Mouse (Mus musculus) heart, postnatal 4 days (tissue): ENCODE results near the gene Myl10. TPM values are rescaled to one million over a fixed set of nuclear protein-coding genes. Genes with fewer than 3 reads are reported as not detected.
A peak's percentile ranks its signal among the peaks of the same experiment; 100 is the strongest.
"Not testable (repeated sequence)": the region's sequence is repeated elsewhere in the genome, so short reads cannot be mapped to it uniquely, and the experiment has no call there.

Experiments used
- DNase-seq: peaks from one replicate; pipeline ENCODE4 v3.0.0; 2021
- total RNA-seq, 2 experiments: library from RNA; stranded (reverse); gene quantifications; 2 replicates each; pipeline ENCODE4 v1.2.3; 2021

Gene Myl10
- not detected for total RNA-seq

DNA sequence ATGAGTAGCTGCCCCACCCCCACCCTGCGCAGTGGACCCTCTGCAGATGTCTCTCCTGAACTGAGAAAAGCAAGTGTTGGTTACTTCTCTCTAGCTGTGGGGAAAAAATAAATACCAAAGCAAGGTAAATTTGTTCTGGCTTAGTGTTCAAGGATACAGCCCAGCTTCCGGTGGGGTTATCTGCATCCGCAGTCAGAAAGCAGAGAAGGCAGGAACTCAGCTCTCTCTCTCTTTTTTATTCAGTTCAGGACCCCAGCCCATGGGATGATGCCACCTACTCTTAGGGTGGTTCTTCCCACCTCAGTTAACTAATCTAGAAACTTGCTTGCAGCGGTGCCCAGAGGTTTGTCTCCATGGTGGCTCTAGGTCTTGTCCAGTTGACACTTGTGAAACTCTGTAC lies at the start of gene Myl10:
Gene Myl10 (plus strand): TSS at position 363 of the 400 bp plus-strand sequence.
- DNase-seq, result no peak

DNA sequence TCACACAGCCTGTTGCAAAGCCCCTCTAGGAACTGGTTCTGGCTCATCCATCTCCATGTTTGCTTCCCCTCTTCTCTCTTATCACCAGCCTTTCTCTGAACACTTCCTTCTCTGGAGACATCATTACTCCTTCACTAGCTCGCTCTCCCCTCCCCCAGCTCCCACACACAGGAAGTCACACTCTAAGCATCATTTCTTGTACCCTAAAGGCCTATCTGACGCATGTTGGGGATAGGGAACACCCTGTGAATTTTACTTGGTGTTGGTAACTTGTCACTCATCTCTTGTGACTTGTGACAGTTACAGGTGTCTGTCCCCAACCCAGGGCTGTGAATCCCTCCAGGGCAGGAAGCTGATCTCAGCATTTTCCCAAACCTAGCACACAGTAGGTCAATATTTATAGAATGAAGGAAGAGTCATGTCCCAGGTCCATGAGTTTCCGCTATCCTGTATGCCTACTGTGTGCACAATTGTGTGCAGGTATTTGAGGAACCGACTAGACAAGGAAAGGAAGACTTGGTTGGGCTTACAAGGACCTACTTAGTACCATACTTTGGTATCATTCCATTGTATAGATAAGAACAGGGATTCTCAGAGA lies 46.1 kb upstream of the Myl10 start:
- no peak for DNase-seq

DNA sequence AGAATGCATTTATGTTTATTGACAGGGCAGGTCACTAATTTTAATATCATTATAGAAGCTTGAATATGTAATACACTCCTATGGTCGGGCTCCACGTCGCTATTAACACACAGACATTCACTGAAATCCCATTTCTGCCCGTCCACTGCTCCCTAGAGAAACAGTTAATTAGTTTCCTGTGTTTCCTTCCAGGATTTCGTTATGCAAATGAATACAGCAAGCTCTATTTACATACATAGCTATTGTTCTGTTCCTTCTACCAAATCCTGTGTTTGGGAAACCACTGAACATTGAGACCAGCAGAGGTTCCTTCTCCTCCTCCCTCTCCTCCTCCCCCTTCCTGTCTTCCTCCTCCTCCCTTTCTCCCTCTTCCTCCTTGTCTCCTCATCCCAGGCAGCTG lies 43.9 kb upstream of the Myl10 start:
- no peak for DNase-seq

DNA sequence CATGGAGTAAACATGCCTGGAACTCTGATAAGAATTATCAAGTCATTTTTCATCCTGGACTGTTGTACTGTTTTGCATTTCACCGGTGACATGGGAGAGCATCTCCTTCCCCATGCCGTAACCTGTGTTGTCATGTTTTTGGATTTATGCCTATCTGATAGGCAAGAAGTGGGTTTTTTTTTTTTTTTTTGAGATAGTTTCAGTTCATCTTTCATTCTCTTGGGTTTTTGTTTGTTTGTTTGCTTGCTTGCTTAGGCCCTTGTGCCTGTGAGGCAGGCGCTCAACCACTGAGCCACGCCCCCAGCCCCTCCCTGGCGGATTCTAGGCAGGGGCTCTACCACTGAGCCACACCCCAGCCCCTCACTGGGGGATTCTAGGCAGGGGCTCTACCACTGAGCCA lies 43.3 kb upstream of the Myl10 start:
- no peak for DNase-seq

DNA sequence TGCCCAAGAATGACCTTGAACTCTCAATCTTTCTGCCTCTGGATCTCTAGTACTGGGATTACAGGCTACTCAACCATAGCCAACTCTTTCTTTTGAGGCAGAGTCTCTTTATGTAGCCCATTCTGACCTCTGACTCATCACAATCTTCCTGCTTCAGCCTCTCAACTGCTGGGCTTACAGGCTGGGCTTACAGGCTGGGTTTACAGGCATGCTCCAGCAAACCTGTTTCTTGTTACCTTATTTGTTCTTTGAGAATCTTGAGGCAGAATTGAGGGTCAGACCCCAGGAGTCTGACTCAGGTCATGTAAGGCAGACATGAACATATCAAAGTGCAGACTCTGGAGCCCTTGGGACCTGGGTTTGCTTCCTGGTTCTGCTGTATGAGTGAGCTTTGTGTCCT lies 38.5 kb upstream of the Myl10 start:
- DNase-seq, result no peak

GRCm38 (mm10) chr5:136656830-136657395 lies 36.0 kb upstream of the Myl10 start:
- no peak for DNase-seq

DNA sequence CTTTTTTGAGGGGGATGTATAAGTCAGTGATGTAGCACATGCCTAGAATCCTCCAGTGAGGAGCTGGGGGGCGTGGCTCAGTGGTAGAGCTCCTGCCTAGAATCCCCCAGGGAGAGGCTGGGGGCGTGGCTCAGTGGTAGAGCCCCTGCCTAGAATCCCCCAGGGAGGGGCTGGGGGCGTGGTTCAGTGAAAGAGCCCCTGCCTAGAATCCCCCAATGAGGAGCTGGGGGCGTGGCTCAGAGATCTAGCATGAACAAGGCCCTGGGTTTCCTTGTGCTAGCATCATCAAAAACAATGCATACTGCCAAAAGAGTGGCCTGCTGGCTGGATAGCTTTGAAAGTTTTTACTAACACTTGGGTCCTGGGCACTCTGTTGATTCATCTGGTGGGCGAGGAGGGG lies 32.2 kb upstream of the Myl10 start:
- DNase-seq, result not testable (repeated sequence)

DNA sequence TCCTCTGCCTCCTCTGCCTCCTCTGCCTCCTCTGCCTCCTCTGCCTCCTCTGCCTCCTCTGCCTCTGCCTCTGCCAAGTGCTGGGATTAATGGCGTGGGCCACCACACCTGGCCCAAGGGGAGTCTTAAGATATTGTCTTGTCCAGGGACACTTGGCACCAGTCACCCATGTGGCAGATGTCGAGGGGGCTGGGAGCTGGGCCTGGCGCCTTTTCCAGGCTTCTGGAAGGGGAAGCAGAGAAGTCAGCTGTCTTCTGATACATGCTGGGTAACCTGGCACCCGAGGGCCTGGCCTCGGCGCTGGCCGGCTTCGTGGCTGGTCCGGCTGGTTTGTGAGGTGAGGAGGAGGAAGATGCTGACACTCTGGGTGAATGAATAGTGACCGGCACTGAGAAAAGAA lies 30.7 kb upstream of the Myl10 start:
- DNase-seq, result no peak

DNA sequence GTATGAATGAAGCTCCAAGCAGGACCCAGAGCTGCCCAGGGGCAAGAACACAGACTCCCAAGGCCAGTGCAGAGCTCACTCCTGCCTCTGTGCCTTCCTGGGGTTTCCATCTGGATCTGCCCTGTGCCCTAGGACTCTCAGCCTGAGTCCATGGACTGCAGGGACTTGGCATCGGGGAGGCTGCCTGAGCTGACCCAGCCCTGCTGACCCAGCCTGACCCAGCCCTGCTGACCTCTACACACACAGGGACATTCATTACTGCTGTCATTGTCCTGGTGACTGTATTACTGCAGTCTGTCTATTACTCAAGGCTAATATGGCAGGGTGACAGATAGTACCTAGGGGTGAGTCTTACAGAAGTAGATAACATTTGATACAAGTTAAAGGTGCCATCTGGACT lies 30.1 kb upstream of the Myl10 start:
- DNase-seq, result no peak

GRCm38 (mm10) chr5:136664497-136664896 lies 28.4 kb upstream of the Myl10 start:
- DNase-seq, result peak; percentile 87

GRCm38 (mm10) chr5:136676315-136677030 lies 16.5 kb upstream of the Myl10 start:
- DNase-seq, result no peak

DNA sequence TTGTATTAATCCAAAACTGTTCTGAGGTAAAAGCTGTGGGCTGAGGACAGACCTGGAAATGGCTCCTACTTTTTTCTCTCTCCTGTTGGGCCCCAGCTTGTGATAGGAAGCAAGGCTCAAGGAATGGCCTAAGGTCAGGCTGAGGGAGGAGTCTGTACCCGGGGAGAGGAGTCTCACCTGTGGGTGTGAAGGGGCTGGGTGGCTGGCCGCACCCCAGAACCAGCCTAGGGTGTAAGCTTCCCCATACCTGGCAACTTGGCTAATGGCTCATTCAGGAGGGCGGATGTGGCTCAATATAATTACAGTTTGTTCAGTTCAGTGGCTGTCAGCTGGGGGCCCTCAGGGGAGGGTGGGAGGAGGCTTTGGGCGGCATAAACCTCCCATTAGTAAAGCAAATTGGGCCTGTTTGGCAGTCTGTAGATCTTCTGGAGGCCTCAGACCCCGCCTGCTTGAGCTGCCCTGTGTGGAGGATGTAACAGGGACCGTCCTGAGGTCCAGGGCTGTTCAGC lies 14.1 kb upstream of the Myl10 start:
- no peak for DNase-seq

DNA sequence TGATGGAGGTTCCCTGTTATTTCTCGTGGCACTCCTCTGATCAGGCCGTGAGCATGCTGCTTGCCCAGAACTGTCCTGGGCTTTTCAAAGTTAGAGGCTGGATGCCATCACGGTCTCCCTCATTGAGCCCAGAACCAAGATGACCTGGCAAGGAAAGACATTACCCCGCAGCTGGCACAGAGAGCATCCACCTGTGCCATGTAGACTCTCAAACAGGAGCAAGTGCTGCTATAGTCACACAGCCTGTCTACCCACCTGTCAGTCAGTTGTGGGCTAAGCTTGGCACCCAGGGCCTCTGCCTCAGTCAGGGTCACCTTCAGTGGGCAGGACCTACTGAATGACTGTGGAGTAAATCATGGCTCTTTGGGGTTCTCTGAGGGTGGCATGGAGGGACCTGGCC lies 6.6 kb upstream of the Myl10 start:
- DNase-seq, result no peak

GRCm38 (mm10) chr5:136687561-136687960 lies 5.4 kb upstream of the Myl10 start:
- peak; percentile 33 for DNase-seq

- no peak for DNase-seq
Observed at GRCm38 (mm10) chr5:136688841-136689240, 4.1 kb upstream of the Myl10 start.

- no peak for DNase-seq
Observed at GRCm38 (mm10) chr5:136691170-136691569, 1.8 kb upstream of the Myl10 start.

GRCm38 (mm10) chr5:136693418-136693817 lies 472 bp downstream of the Myl10 start:
- no peak for DNase-seq

GRCm38 (mm10) chr5:136694976-136695375 lies 2.0 kb downstream of the Myl10 start:
- DNase-seq, result no peak

DNA sequence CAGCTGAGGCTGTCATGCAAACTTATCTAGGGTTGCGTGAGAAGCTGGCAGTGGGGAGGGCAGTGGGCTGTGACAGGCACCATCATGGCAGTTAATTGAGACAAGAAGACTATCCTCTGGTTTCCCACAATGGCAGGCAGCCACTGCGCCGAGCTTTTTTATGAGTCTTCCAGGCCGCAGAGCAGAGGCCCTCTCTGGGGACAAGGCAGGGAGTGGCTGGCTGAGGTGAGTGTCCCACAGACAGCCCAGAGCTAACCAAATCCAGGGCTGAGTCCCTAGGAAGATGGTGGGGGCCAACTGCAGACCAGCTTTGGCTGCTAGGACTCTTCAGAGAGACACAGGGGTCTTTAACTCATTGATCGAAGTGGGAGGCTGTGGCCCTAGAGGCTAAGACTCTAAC lies 3.6 kb downstream of the Myl10 start:
- DNase-seq, result no peak

DNA sequence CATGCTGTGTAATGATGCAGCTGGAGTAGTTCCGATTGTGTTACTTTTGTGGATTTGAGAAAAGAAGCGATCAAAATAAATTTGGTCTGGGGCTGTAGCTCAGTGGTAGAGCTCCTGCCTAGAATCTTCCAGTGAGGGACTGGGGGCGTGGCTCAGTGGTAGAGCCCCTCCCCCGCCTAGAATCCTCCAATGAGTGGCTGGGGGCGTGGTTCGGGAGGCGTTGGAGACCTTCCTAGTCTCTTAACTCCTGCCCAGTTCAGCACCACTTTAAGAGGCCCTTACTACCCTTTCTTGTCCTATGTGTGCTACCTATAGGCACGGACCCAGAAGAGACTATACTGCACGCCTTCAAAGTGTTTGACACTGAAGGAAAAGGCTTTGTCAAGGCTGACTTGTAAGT lies 4.7 kb downstream of the Myl10 start:
- DNase-seq, result no peak

DNA sequence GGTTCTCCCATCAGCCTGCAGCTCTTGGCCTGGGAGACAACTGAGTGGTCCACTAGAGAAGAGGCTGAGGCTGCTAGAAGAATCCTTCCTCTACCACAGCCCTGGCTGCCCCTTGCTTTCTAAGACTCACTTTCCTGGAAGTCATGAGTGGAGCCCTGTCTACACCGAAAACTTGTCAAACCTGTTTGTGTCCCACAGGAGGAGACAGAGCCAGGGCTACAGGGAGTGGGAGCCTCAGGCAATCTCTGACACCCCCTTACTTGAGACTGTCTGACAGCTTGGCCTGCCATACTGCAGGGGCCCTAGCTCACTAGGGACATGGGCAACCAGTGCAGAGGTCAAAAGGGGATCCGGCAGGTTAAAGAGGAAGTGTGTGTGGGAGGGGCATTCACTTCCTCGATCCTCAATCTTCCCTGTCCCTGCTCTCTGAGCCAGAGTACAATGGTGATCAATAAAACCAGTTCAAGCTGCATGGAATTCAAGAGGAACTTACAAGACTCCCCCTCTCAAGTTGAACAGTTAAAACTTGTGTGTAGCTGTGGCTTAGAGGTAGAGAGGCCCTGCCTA lies 9.3 kb downstream of the Myl10 start:
- DNase-seq, result no peak

DNA sequence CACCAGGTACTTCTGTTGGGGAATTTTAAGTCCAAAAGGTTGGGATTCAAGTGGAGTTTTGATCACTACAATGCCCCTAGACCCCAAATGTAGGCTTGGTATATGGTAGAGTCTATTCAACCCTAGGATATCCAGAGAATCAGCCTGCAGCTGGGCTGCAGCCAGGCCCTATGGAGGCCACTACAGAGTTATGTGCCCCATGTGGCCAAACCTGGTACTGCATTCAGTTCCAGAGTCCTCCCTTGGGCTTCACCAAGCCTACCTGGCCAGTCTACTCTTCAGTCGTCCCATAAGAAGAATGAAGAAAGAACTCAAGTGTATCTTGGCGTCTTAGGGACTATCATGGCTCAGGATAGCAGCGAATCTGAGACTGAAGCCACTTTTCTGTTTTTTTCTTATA lies 10.8 kb downstream of the Myl10 start:
- peak; percentile 84 for DNase-seq

GRCm38 (mm10) chr5:136704151-136704550 lies 11.2 kb downstream of the Myl10 start:
- DNase-seq, result no peak

GRCm38 (mm10) chr5:136705532-136705931 lies 12.6 kb downstream of the Myl10 start:
- DNase-seq, result no peak
